Mouse (Mus musculus) neural tube, embryonic 11.5 days (tissue): ENCODE results near the gene Cdc34. TPM values are rescaled to one million over a fixed set of nuclear protein-coding genes. Genes with fewer than 3 reads are reported as not detected.

ENCODE experiments used
- ATAC-seq: fragments of 200-750 bp; cut with Nextera tagmentation; 2 replicates; pipeline ENCODE4 v1.8.0; 2017; ENCODE audit warnings: moderate number of reproducible peaks, mild to moderate bottlenecking, moderate TSS enrichment, moderate library complexity; ENCODE audit not compliant: insufficient read depth, low FRiP score, low TSS enrichment
- DNase-seq: peaks from one replicate; pipeline ENCODE4 v3.0.0-alpha.2; 2015; ENCODE audit warnings: low spot score
- H3K27ac ChIP-seq: fragments of 300-500 bp; sonication (generic); 2 replicates; pipeline ENCODE4 v1.5.1; 2014; ENCODE audit warnings: low read depth, mild to moderate bottlenecking, low read length
- H3K27me3 ChIP-seq: fragments of 300-500 bp; sonication (generic); 2 replicates; pipeline ENCODE4 v1.6.1; 2014; ENCODE audit warnings: mild to moderate bottlenecking, low read length, mixed read lengths; ENCODE audit not compliant: control insufficient read depth, insufficient read depth
- H3K36me3 ChIP-seq: fragments of 300-500 bp; sonication (generic); 2 replicates; pipeline ENCODE4 v1.6.1; 2014; ENCODE audit warnings: mild to moderate bottlenecking, low read length, moderate library complexity, mixed read lengths; ENCODE audit not compliant: control insufficient read depth, insufficient read depth
- H3K4me1 ChIP-seq: fragments of 300-500 bp; sonication (generic); 2 replicates; pipeline ENCODE4 v1.6.1; 2014; ENCODE audit warnings: low read length, mixed read lengths; ENCODE audit not compliant: control insufficient read depth, insufficient read depth
- H3K4me2 ChIP-seq: fragments of 300-500 bp; sonication (generic); 2 replicates; pipeline ENCODE4 v1.6.1; 2014; ENCODE audit warnings: low read depth, mild to moderate bottlenecking, moderate library complexity
- H3K4me3 ChIP-seq: fragments of 300-500 bp; sonication (generic); 2 replicates; pipeline ENCODE4 v1.5.1; 2014; ENCODE audit warnings: low read depth, low read length
- H3K9ac ChIP-seq: fragments of 300-500 bp; sonication (generic); 2 replicates; pipeline ENCODE4 v1.6.1; 2014; ENCODE audit warnings: mild to moderate bottlenecking, low read length
- H3K9me3 ChIP-seq: fragments of 300-500 bp; sonication (generic); 2 replicates; pipeline ENCODE4 v1.6.1; 2016; ENCODE audit warnings: low read length; ENCODE audit not compliant: control insufficient read depth
- WGBS: fragments of 180-500 bp; shearing (Covaris S2); extraction: QIAGEN DNeasy Blood & Tissue Kit; methylation state at CpG from one replicate; pipeline ENCODE4 v1.1.7; 2014; 5-methylcytosine and 5-hydroxymethylcytosine counted together
- polyA plus RNA-seq: library from polyadenylated mRNA; unstranded; fragments of >200 nt; fragmentation: Nextera tagmentation; extraction: Ambion mirVana; gene quantifications from 2 replicates; pipeline ENCODE4 v1.2.1, GENCODE M21; 2014

The Cdc34 gene
- polyA plus RNA-seq, 1 experiment from 2014 or later, result 168 TPM

- no peak overlapping the region for H3K4me3 ChIP-seq
- H3K9me3 ChIP-seq, result no peaks in the 10 kb centered on the region
- no peaks in the 10 kb centered on the region for H3K27me3 ChIP-seq
- ATAC-seq (no peak), DNase-seq (no peak)
- H3K4me1 ChIP-seq, result no peaks in the 10 kb centered on the region
- WGBS, result 88% methylated on average over 7 of the region's 7 CpGs
- no peak overlapping the region for H3K27ac ChIP-seq
- H3K36me3 ChIP-seq, result no peaks in the 10 kb centered on the region
- H3K4me2 ChIP-seq, result no peak overlapping the region
- H3K9ac ChIP-seq, result no peak overlapping the region
Observed at GRCm38 (mm10) chr10:79652789-79653188, 29.2 kb upstream of the Cdc34 start.

- ATAC-seq (peak; percentile 50; the same call in 1 of the 2 replicates), DNase-seq (peak; percentile 56)
- WGBS, result 36% methylated on average over 1 of the region's 1 CpGs
- H3K36me3 ChIP-seq, result no peaks in the 10 kb centered on the region
- H3K27ac ChIP-seq, result no peak overlapping the region
- H3K9me3 ChIP-seq, result no peaks in the 10 kb centered on the region
- H3K4me1 ChIP-seq, result no peaks in the 10 kb centered on the region
- H3K27me3 ChIP-seq, result no peaks in the 10 kb centered on the region
- H3K4me2 ChIP-seq, result no peak overlapping the region
- no peak overlapping the region for H3K4me3 ChIP-seq
- no peak overlapping the region for H3K9ac ChIP-seq
Observed at GRCm38 (mm10) chr10:79654946-79655395, 27.0 kb upstream of the Cdc34 start.

- no peak overlapping the region for H3K4me3 ChIP-seq
- H3K36me3 ChIP-seq, result no peaks in the 10 kb centered on the region
- H3K27ac ChIP-seq, result no peak overlapping the region
- no peaks in the 10 kb centered on the region for H3K9me3 ChIP-seq
- no peaks in the 10 kb centered on the region for H3K4me1 ChIP-seq
- ATAC-seq (no peak), DNase-seq (peak; percentile 28)
- H3K4me2 ChIP-seq, result no peak overlapping the region
- H3K27me3 ChIP-seq, result no peaks in the 10 kb centered on the region
- H3K9ac ChIP-seq, result no peak overlapping the region
- 26% methylated on average over 4 of the region's 4 CpGs for WGBS
Observed at GRCm38 (mm10) chr10:79658829-79659228, 23.2 kb upstream of the Cdc34 start.

GRCm38 (mm10) chr10:79660298-79660697, 21.7 kb upstream of the Cdc34 start:
- Histone ChIP-seq H3K27me3 (no peaks in the 10 kb centered on the region), H3K4me2 (no peak overlapping the region), H3K27ac (no peak overlapping the region), H3K4me3 (no peak overlapping the region), H3K9ac (no peak overlapping the region), H3K9me3 (no peaks in the 10 kb centered on the region), H3K36me3 (no peaks in the 10 kb centered on the region), H3K4me1 (no peaks in the 10 kb centered on the region)
- no peak for ATAC-seq
- DNase-seq, result no peak
- 76% methylated on average over 2 of the region's 2 CpGs for WGBS

- H3K27me3 ChIP-seq, result no peaks in the 10 kb centered on the region
- no peak overlapping the region for H3K4me3 ChIP-seq
- WGBS, result 58% methylated on average over 3 of the region's 3 CpGs
- no peak for ATAC-seq
- no peaks in the 10 kb centered on the region for H3K4me1 ChIP-seq
- no peaks in the 10 kb centered on the region for H3K9me3 ChIP-seq
- H3K4me2 ChIP-seq, result no peak overlapping the region
- no peak for DNase-seq
- H3K27ac ChIP-seq, result no peak overlapping the region
- no peak overlapping the region for H3K9ac ChIP-seq
- no peaks in the 10 kb centered on the region for H3K36me3 ChIP-seq
Observed at GRCm38 (mm10) chr10:79661861-79662260, 20.1 kb upstream of the Cdc34 start.

- H3K9me3 ChIP-seq, result no peaks in the 10 kb centered on the region
- no peaks in the 10 kb centered on the region for H3K27me3 ChIP-seq
- H3K4me1 ChIP-seq, result no peaks in the 10 kb centered on the region
- peak; percentile 10 for ATAC-seq
- H3K9ac ChIP-seq, result no peak within 1 kb of the TSS
- H3K4me3 ChIP-seq, result no peak within 1 kb of the TSS
- WGBS, result 13% methylated on average over 13 of the region's 13 CpGs
- peak; percentile 84 for DNase-seq
- H3K27ac ChIP-seq, result no peak within 1 kb of the TSS
- no peak within 1 kb of the TSS for H3K4me2 ChIP-seq
- no peaks in the 10 kb centered on the region for H3K36me3 ChIP-seq
Observed at GRCm38 (mm10) chr10:79664131-79664665, 17.8 kb upstream of the Cdc34 start, which contains the start of gene Madcam1. Gene Madcam1 (plus strand): TSS chr10:79664559.

- H3K4me3 ChIP-seq, result no peak overlapping the region
- H3K4me1 ChIP-seq, result peaks cover under 1% of the 10 kb centered on the region; the same call in 1 of the 2 replicates
- no peak overlapping the region for H3K4me2 ChIP-seq
- 80% methylated on average over 8 of the region's 8 CpGs for WGBS
- H3K36me3 ChIP-seq, result no peaks in the 10 kb centered on the region
- no peak overlapping the region for H3K27ac ChIP-seq
- ATAC-seq (no peak), DNase-seq (no peak)
- H3K9me3 ChIP-seq, result no peaks in the 10 kb centered on the region
- H3K27me3 ChIP-seq, result no peaks in the 10 kb centered on the region
- no peak overlapping the region for H3K9ac ChIP-seq
Observed at GRCm38 (mm10) chr10:79665051-79665450, 16.9 kb upstream of the Cdc34 start.

- H3K9me3 ChIP-seq, result no peaks in the 10 kb centered on the region
- H3K36me3 ChIP-seq, result no peaks in the 10 kb centered on the region
- no peak overlapping the region for H3K4me2 ChIP-seq
- H3K27ac ChIP-seq, result no peak overlapping the region
- no peak for DNase-seq
- 66% methylated on average over 9 of the region's 9 CpGs for WGBS
- no peaks in the 10 kb centered on the region for H3K27me3 ChIP-seq
- no peak for ATAC-seq
- no peak overlapping the region for H3K9ac ChIP-seq
- no peak overlapping the region for H3K4me3 ChIP-seq
- peaks cover 12% of the 10 kb centered on the region for H3K4me1 ChIP-seq
Observed at GRCm38 (mm10) chr10:79666493-79666892, 15.5 kb upstream of the Cdc34 start.

GRCm38 (mm10) chr10:79668076-79668475, 13.9 kb upstream of the Cdc34 start:
- no peak for ATAC-seq
- no peak overlapping the region; the same call in 1 of the 2 replicates for H3K4me3 ChIP-seq
- no peak overlapping the region for H3K27ac ChIP-seq

More at GRCm38 (mm10) chr10:79668076-79668475, 13.9 kb upstream of the Cdc34 start:
- no peaks in the 10 kb centered on the region for H3K9me3 ChIP-seq
- H3K27me3 ChIP-seq, result no peaks in the 10 kb centered on the region
- H3K4me2 ChIP-seq, result no peak overlapping the region
- H3K36me3 ChIP-seq, result no peaks in the 10 kb centered on the region
- H3K4me1 ChIP-seq, result peaks cover 16% of the 10 kb centered on the region
- H3K9ac ChIP-seq, result no peak overlapping the region
- DNase-seq, result no peak
- WGBS, result 76% methylated on average over 5 of the region's 5 CpGs
